Mouse (Mus musculus) G1E (cell line): ENCODE data around the gene Cdrt4. TPM values are rescaled to one million over a fixed set of nuclear protein-coding genes. Genes with fewer than 3 reads are reported as not detected.

Source experiments
- ATAC-seq: 2 replicates; pipeline ENCODE4 v1.8.0; 2016; ENCODE audit warnings: mild to moderate bottlenecking; ENCODE audit not compliant: insufficient number of reproducible peaks, poor library complexity, low FRiP score, severe bottlenecking; ENCODE audit errors: extremely low read depth
- DNase-seq: peaks from one replicate; pipeline ENCODE4 v3.0.0; 2012; ENCODE audit warnings: low spot score
- H3K27me3 ChIP-seq: 2 replicates; pipeline ENCODE4 v1.6.1; 2012; ENCODE audit warnings: mild to moderate bottlenecking, low read length, inconsistent platforms; ENCODE audit not compliant: insufficient read depth
- H3K36me3 ChIP-seq: replicated peaks from 2 replicates; pipeline ENCODE3; 2012; ENCODE audit warnings: mild to moderate bottlenecking, inconsistent platforms
- H3K4me1 ChIP-seq: 2 replicates; pipeline ENCODE4 v1.6.1; 2012; ENCODE audit warnings: low read depth, low read length, inconsistent platforms, mixed read lengths; ENCODE audit not compliant: insufficient read depth
- H3K4me3 ChIP-seq: 2 replicates; pipeline ENCODE4 v1.5.1; 2012; ENCODE audit warnings: low read depth, mild to moderate bottlenecking, inconsistent platforms, low read length, moderate library complexity, mixed read lengths
- H3K9me3 ChIP-seq: replicated peaks from 2 replicates; pipeline ENCODE4 v1.6.1; 2012; ENCODE audit warnings: inconsistent platforms
- CTCF ChIP-seq: IDR thresholded peaks from 2 replicates; pipeline ENCODE4 v1.5.1; 2012; ENCODE audit warnings: low read depth, low read length, inconsistent platforms, mixed read lengths
- GATA1 ChIP-seq: IDR thresholded peaks from 2 replicates; pipeline ENCODE4 v1.6.1; 2012; ENCODE audit warnings: borderline replicate concordance, low read length, inconsistent platforms, mixed read lengths
- GATA2 ChIP-seq: IDR thresholded peaks from 2 replicates; pipeline ENCODE4 v1.6.1; 2012; ENCODE audit warnings: low read depth, low read length, inconsistent platforms, borderline replicate concordance
- POLR2AphosphoS5 ChIP-seq: IDR thresholded peaks from 2 replicates; pipeline ENCODE4 v1.6.1; 2012; ENCODE audit warnings: low read depth, low read length, inconsistent platforms; ENCODE audit not compliant: insufficient replicate concordance
- TAL1 ChIP-seq: conservative IDR thresholded peaks from 2 replicates; pipeline ENCODE4 v1.6.1; 2012; ENCODE audit warnings: low read depth, low read length, inconsistent platforms, mixed read lengths
- polyA plus RNA-seq: library from polyadenylated mRNA; stranded (reverse); fragments of >175 nt; gene quantifications from 2 replicates; pipeline ENCODE4 v1.2.3, GENCODE M21; 2012
- total RNA-seq, 2 experiments: library from RNA; stranded (forward) in 1 of 2; stranded (reverse) in 1 of 2; fragments of 200-1000 nt in 1 of 2; fragments of >200 nt in 1 of 2; fragmentation: Nextera tagmentation in 1 of 2; gene quantifications; 2 replicates each; pipeline ENCODE4 v1.2.3; 2014 to 2017

The Cdrt4 gene
- total and polyA plus RNA-seq, 3 experiments, result 0.27 TPM; not detected in 2

- Histone ChIP-seq H3K4me1 (no peaks in the 10 kb centered on the region), H3K9me3 (no peaks in the 10 kb centered on the region), H3K4me3 (no peak overlapping the region), H3K27me3 (no peaks in the 10 kb centered on the region), H3K36me3 (no peaks in the 10 kb centered on the region)
- DNase-seq (no peak), ATAC-seq (no peak)
- no peak for TF ChIP-seq GATA1
- no peak for TF ChIP-seq GATA2
- TF ChIP-seq POLR2AphosphoS5, result no peak
- no peak for TF ChIP-seq CTCF
- no peak for TF ChIP-seq TAL1
Measured at GRCm38 (mm10) chr11:62990150-62990685, 39.2 kb downstream of the Cdrt4 start.

- Histone ChIP-seq H3K9me3 (no peaks in the 10 kb centered on the region), H3K36me3 (no peaks in the 10 kb centered on the region), H3K4me3 (no peak overlapping the region), H3K27me3 (no peaks in the 10 kb centered on the region), H3K4me1 (no peaks in the 10 kb centered on the region)
- ATAC-seq (no peak), DNase-seq (no peak)
- TF ChIP-seq GATA2 (no peak), GATA1 (no peak), CTCF (no peak), POLR2AphosphoS5 (no peak), TAL1 (no peak)
Measured at GRCm38 (mm10) chr11:62990811-62991210, 39.8 kb downstream of the Cdrt4 start.

GRCm38 (mm10) chr11:62992545-62993242 lies 41.7 kb downstream of the Cdrt4 start:
- no peak for ATAC-seq
- TF ChIP-seq GATA2 (no peak), CTCF (no peak), GATA1 (no peak), POLR2AphosphoS5 (no peak), TAL1 (no peak)

GRCm38 (mm10) chr11:62995066-62995754 lies 44.2 kb downstream of the Cdrt4 start:
- no peaks in the 10 kb centered on the region for H3K36me3 ChIP-seq
- H3K9me3 ChIP-seq, result no peaks in the 10 kb centered on the region; the same call in 1 of the 2 replicates
- no peak for DNase-seq
- peaks cover 5% of the 10 kb centered on the region; the same call in 1 of the 2 replicates for H3K27me3 ChIP-seq
- H3K4me3 ChIP-seq, result no peak overlapping the region
- no peaks in the 10 kb centered on the region for H3K4me1 ChIP-seq
- ATAC-seq, result no peak
- TF ChIP-seq GATA1, result no peak
- TF ChIP-seq TAL1, result no peak
- TF ChIP-seq POLR2AphosphoS5, result no peak
- TF ChIP-seq CTCF, result no peak
- TF ChIP-seq GATA2, result no peak

More at GRCm38 (mm10) chr11:62992545-62993242, 41.7 kb downstream of the Cdrt4 start:
- DNase-seq, result no peak
- Histone ChIP-seq H3K9me3 (no peaks in the 10 kb centered on the region; the same call in 1 of the 2 replicates), H3K27me3 (peaks cover 2% of the 10 kb centered on the region; the same call in 1 of the 2 replicates), H3K4me1 (no peaks in the 10 kb centered on the region), H3K36me3 (no peaks in the 10 kb centered on the region), H3K4me3 (no peak overlapping the region)

- Histone ChIP-seq H3K27me3 (peaks cover 5% of the 10 kb centered on the region; the same call in 1 of the 2 replicates), H3K36me3 (no peaks in the 10 kb centered on the region), H3K4me1 (no peaks in the 10 kb centered on the region), H3K9me3 (no peaks in the 10 kb centered on the region; the same call in 1 of the 2 replicates), H3K4me3 (no peak overlapping the region)
- TF ChIP-seq GATA2 (no peak), CTCF (no peak), TAL1 (no peak), POLR2AphosphoS5 (no peak), GATA1 (no peak)
- ATAC-seq, result no peak
- no peak for DNase-seq
Measured at GRCm38 (mm10) chr11:62995755-62996521, 44.9 kb downstream of the Cdrt4 start.
